Comparison of ENCODE assay signal across 9 mouse cellular contexts in the genomic region with DNA sequence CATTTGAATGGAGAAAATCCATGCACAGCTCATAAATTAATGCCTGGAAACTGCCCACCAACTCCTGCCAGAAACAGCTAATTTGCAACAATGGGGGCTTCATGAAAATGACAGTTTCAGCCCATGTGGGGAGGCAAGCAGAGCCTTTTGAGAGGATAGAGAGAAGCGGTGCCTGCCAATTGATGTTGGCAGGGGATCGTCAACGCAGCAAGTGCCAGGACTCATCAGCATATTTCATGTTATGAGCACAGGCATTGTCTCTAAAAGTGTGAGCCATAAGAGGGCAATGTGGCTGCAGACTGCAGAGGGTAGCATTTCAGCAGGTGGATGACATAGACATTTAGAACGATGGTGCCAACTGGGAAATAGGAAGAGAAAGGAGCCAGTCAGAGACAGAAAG.
DNase-seq lines count a peak whose midpoint lies in the region; ATAC-seq and TF ChIP-seq lines count a peak whose summit lies in the region.
"Had no signal": no experiment of that assay in that cellular context is flagged by ENCODE, and none has a peak within 500 bp of the region (broad histone marks: within the 10 kb centered on the region; RNA-seq: fewer than 3 reads in every experiment).

No protein-coding gene starts in this region.

- H3K4me3 ChIP-seq in cerebellum, adult 2 months (replicated peaks; ENCODE audit: insufficient read depth, low read depth, low read length): no peak overlapping the region
- no peak overlapping the region for H3K4me3 ChIP-seq in hindbrain, embryonic 16.5 days (ENCODE audit: low read length)
- H3K4me3 ChIP-seq in midbrain, embryonic 12.5 days: no peak overlapping the region
- H3K4me3 ChIP-seq: embryonic facial prominence, embryonic 13.5 days; lung, embryonic 15.5 days had no signal

- no peak overlapping the region for H3K4me2 ChIP-seq in hindbrain, embryonic 16.5 days (ENCODE audit: low read length)
- no peak overlapping the region for H3K4me2 ChIP-seq in midbrain, embryonic 12.5 days (replicated peaks)
- H3K4me2 ChIP-seq: embryonic facial prominence, embryonic 13.5 days; lung, embryonic 15.5 days had no signal

- TF ChIP-seq CTCF in cerebellum, adult 2 months (IDR thresholded peaks at IDR 0.05; ENCODE audit: borderline replicate concordance, insufficient read depth, low read depth, low read length): no peak

- no peaks in the 10 kb centered on the region for H3K4me1 ChIP-seq in cerebellum, adult 2 months (ENCODE audit: control insufficient read depth, insufficient read depth, low read length)
- H3K4me1 ChIP-seq in hindbrain, embryonic 16.5 days (ENCODE audit: control insufficient read depth, insufficient read depth, low read depth, low read length): no peaks in the 10 kb centered on the region
- peaks cover 5% of the 10 kb centered on the region; the same call in 1 of the 2 replicates for H3K4me1 ChIP-seq in midbrain, embryonic 12.5 days

- no peak overlapping the region for H3K9ac ChIP-seq in hindbrain, embryonic 16.5 days (ENCODE audit: low read depth, low read length)
- H3K9ac ChIP-seq in midbrain, embryonic 12.5 days (replicated peaks): no peak overlapping the region
- H3K9ac ChIP-seq: embryonic facial prominence, embryonic 13.5 days; lung, embryonic 15.5 days had no signal

- ATAC-seq in hindbrain, embryonic 16.5 days: peak; percentile 97
- peak; percentile 47; the same call in 1 of the 2 replicates for ATAC-seq in midbrain, embryonic 12.5 days (ENCODE audit: low FRiP score, low read depth)

- no peak overlapping the region for H3K27ac ChIP-seq in cerebellum, adult 2 months (ENCODE audit: insufficient read depth, low read length)
- no peak overlapping the region for H3K27ac ChIP-seq in hindbrain, embryonic 16.5 days (ENCODE audit: low read depth, low read length)
- no peak overlapping the region for H3K27ac ChIP-seq in midbrain, embryonic 12.5 days (replicated peaks)
- H3K27ac ChIP-seq: embryonic facial prominence, embryonic 13.5 days; lung, embryonic 15.5 days had no signal

- WGBS in cerebellum, adult 2 months: 3% methylated on average over 4 of the region's 4 CpGs
- WGBS in hindbrain, embryonic 16.5 days: 26% methylated on average over 4 of the region's 4 CpGs
- WGBS in midbrain, embryonic 12.5 days: 48% methylated on average over 4 of the region's 4 CpGs

- H3K27me3 ChIP-seq in cerebellum, adult 2 months (ENCODE audit: control insufficient read depth, insufficient read depth, low read length): no peaks in the 10 kb centered on the region
- H3K27me3 ChIP-seq in hindbrain, embryonic 16.5 days (replicated peaks; ENCODE audit: control insufficient read depth, insufficient read depth, low read length): no peaks in the 10 kb centered on the region
- H3K27me3 ChIP-seq in midbrain, embryonic 12.5 days: no peaks in the 10 kb centered on the region
- H3K27me3 ChIP-seq: embryonic facial prominence, embryonic 13.5 days; lung, embryonic 15.5 days had no signal

- peak; percentile 72 for DNase-seq in brain, adult 2 months (ENCODE audit: low read depth, low spot score)
- DNase-seq in cerebellum, adult 2 months: peak; percentile 17 to 57
- no peak for DNase-seq in spleen, postnatal 10 days (ENCODE audit: low spot score in 2 of 2)
- DNase-seq in embryo, embryonic 10 days (ENCODE audit: low spot score): no peak
- no peak for DNase-seq in kidney, postnatal 14 days

- H3K36me3 ChIP-seq in hindbrain, embryonic 16.5 days (ENCODE audit: control insufficient read depth, insufficient read depth, low read length): no peaks in the 10 kb centered on the region
- H3K36me3 ChIP-seq in midbrain, embryonic 12.5 days: no peaks in the 10 kb centered on the region
- H3K36me3 ChIP-seq: embryonic facial prominence, embryonic 13.5 days; lung, embryonic 15.5 days had no signal

- H3K9me3 ChIP-seq in hindbrain, embryonic 16.5 days (ENCODE audit: control insufficient read depth, low read length): no peaks in the 10 kb centered on the region
- H3K9me3 ChIP-seq in midbrain, embryonic 12.5 days: no peaks in the 10 kb centered on the region
- H3K9me3 ChIP-seq: embryonic facial prominence, embryonic 13.5 days; lung, embryonic 15.5 days had no signal

- TF ChIP-seq POLR2A in cerebellum, adult 2 months (IDR thresholded peaks at IDR 0.05; ENCODE audit: borderline replicate concordance, insufficient read depth, low read length): no peak

Comparison
In these comparisons a context has a peak if more than half of its experiments do, and no peak if none do; other contexts are left out.
1. DNase-seq: peak in brain, adult 2 months (single experiment) and cerebellum, adult 2 months (2 of 2); none in spleen, postnatal 10 days (0 of 2), embryo, embryonic 10 days (single experiment) and kidney, postnatal 14 days (single experiment).